Mouse (Mus musculus): ENCODE results near the gene Hsd17b12. TPM values are rescaled to one million over a fixed set of nuclear protein-coding genes. Genes with fewer than 3 reads are reported as not detected.

Gene Hsd17b12
- polyA plus RNA-seq, 1 experiment from 2014 or later, result 122 TPM

DNA sequence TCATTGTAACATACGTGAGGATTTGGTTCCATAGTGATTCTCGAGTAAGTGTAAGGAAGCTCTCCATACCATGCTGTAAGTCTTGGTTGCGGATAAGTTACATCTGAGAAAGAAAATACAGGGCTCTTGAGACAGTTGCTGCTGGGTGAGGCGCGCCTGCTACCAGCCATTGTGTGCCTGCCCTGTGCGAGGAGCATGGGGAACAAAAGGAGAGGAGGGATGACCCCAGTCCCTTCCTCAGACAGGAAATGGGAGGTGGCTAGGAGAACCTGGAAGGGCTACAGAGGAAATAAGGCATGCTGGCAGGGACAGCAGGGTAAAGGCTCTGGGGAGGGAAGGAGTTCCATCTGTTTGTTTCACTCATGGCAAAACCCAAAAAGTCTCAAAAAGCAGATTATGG is 156.4 kb downstream of the Hsd17b12 start:
- Histone ChIP-seq H3K9ac (ENCODE audit: low read length) (no peak overlapping the region), H3K36me3 (ENCODE audit: control insufficient read depth, insufficient read depth, low read length) (peaks cover 7% of the 10 kb centered on the region), H3K4me3 (ENCODE audit: low read depth, low read length) (no peak overlapping the region), H3K9me3 (ENCODE audit: control insufficient read depth, low read length) (no peaks in the 10 kb centered on the region), H3K27me3 (ENCODE audit: control insufficient read depth, insufficient read depth, low read length) (no peaks in the 10 kb centered on the region), H3K27ac (ENCODE audit: low read depth, low read length) (no peak overlapping the region), H3K4me1 (ENCODE audit: control insufficient read depth, insufficient read depth, low read length) (no peaks in the 10 kb centered on the region), H3K4me2 (ENCODE audit: low read depth) (no peak overlapping the region)
- DNase-seq (ENCODE audit: low spot score) (no peak), ATAC-seq (ENCODE audit: insufficient read depth, low FRiP score, low TSS enrichment) (no peak)
- 88% methylated on average over 6 of the region's 6 CpGs for WGBS

GRCm38 (mm10) chr2:93996254-93996653 is 161.5 kb downstream of the Hsd17b12 start, which contains the start of gene Gm27027:
Gm27027 (minus strand) TSS chr2:93996354.
- WGBS, result 95% methylated on average over 6 of the region's 6 CpGs
- H3K4me3 ChIP-seq (ENCODE audit: low read depth, low read length), result no peak within 1 kb of the TSS
- H3K36me3 ChIP-seq (ENCODE audit: control insufficient read depth, insufficient read depth, low read length), result peaks cover 7% of the 10 kb centered on the region
- no peak within 1 kb of the TSS for H3K9ac ChIP-seq (ENCODE audit: low read length)
- 0 out of 2 replicates have a peak, but pooled peaks cover 2% of the 10 kb centered on the region for H3K4me1 ChIP-seq (ENCODE audit: control insufficient read depth, insufficient read depth, low read length)
- no peaks in the 10 kb centered on the region for H3K9me3 ChIP-seq (ENCODE audit: control insufficient read depth, low read length)
- H3K27me3 ChIP-seq (ENCODE audit: control insufficient read depth, insufficient read depth, low read length), result no peaks in the 10 kb centered on the region
- ATAC-seq (ENCODE audit: insufficient read depth, low FRiP score, low TSS enrichment) (no peak), DNase-seq (ENCODE audit: low spot score) (no peak)
- no peak within 1 kb of the TSS for H3K27ac ChIP-seq (ENCODE audit: low read depth, low read length)
- H3K4me2 ChIP-seq (ENCODE audit: low read depth), result no peak within 1 kb of the TSS

GRCm38 (mm10) chr2:93992810-93993209 is 165.0 kb downstream of the Hsd17b12 start:
- H3K36me3 ChIP-seq (ENCODE audit: control insufficient read depth, insufficient read depth, low read length), result peaks cover 5% of the 10 kb centered on the region
- no peaks in the 10 kb centered on the region for H3K27me3 ChIP-seq (ENCODE audit: control insufficient read depth, insufficient read depth, low read length)
- 0 out of 2 replicates have a peak, but pooled peaks cover 2% of the 10 kb centered on the region for H3K4me1 ChIP-seq (ENCODE audit: control insufficient read depth, insufficient read depth, low read length)
- H3K9ac ChIP-seq (ENCODE audit: low read length), result no peak overlapping the region
- no peaks in the 10 kb centered on the region for H3K9me3 ChIP-seq (ENCODE audit: control insufficient read depth, low read length)
- H3K4me2 ChIP-seq (ENCODE audit: low read depth), result no peak overlapping the region
- no peak overlapping the region for H3K27ac ChIP-seq (ENCODE audit: low read depth, low read length)
- no peak for ATAC-seq (ENCODE audit: insufficient read depth, low FRiP score, low TSS enrichment)
- DNase-seq (ENCODE audit: low spot score), result no peak
- no peak overlapping the region for H3K4me3 ChIP-seq (ENCODE audit: low read depth, low read length)
- 44% methylated on average over 3 of the region's 3 CpGs for WGBS

DNA sequence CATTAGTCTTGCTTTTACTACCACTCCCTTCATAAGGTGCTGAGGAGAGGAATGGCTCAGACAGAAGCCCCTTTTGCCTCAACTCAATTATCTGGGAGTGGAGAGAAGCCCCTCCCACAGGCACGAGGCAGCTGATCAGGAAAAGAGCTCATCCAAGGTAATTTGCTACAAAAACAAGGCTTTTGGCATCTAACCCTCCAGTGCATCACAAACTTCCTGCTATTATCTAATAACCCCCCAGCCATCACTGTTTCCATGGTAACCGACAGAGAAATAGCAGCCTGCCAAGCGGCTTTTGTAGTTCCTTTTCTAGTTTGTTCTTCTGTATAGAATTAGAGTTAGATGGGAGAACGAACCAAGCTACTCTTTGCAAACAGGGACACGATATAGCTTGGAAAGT is 165.5 kb downstream of the Hsd17b12 start:
- Histone ChIP-seq H3K9ac (ENCODE audit: low read length) (no peak overlapping the region), H3K4me2 (ENCODE audit: low read depth) (no peak overlapping the region), H3K4me1 (ENCODE audit: control insufficient read depth, insufficient read depth, low read length) (0 out of 2 replicates have a peak, but pooled peaks cover 2% of the 10 kb centered on the region), H3K36me3 (ENCODE audit: control insufficient read depth, insufficient read depth, low read length) (peaks cover 5% of the 10 kb centered on the region), H3K27me3 (ENCODE audit: control insufficient read depth, insufficient read depth, low read length) (no peaks in the 10 kb centered on the region), H3K27ac (ENCODE audit: low read depth, low read length) (no peak overlapping the region), H3K9me3 (ENCODE audit: control insufficient read depth, low read length) (no peaks in the 10 kb centered on the region), H3K4me3 (ENCODE audit: low read depth, low read length) (no peak overlapping the region)
- no peak for ATAC-seq (ENCODE audit: insufficient read depth, low FRiP score, low TSS enrichment)
- DNase-seq (ENCODE audit: low spot score), result no peak
- 42% methylated on average over 5 of the region's 5 CpGs for WGBS

DNA sequence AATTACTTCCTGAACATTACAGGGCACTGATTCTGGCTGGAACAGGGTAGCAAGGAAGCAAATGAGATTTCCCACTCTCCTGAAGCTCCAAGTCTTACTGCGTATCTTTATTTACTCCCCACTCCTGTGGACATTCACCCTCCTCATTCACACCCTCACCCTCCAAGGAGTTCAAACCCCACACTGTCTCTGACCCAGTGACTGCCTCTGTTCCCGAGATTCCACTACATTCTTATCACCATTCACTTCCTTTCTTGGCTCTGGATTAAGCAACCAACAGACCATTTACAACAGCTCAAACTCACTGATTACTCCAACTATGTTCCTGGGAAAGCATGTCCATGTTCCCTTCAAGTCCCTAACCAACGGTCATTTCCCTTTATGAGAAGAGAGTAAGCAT is 166.4 kb downstream of the Hsd17b12 start:
- Histone ChIP-seq H3K4me3 (ENCODE audit: low read depth, low read length) (no peak overlapping the region), H3K9ac (ENCODE audit: low read length) (no peak overlapping the region), H3K27ac (ENCODE audit: low read depth, low read length) (no peak overlapping the region), H3K4me1 (ENCODE audit: control insufficient read depth, insufficient read depth, low read length) (0 out of 2 replicates have a peak, but pooled peaks cover 2% of the 10 kb centered on the region), H3K4me2 (ENCODE audit: low read depth) (no peak overlapping the region), H3K36me3 (ENCODE audit: control insufficient read depth, insufficient read depth, low read length) (peaks cover 5% of the 10 kb centered on the region), H3K9me3 (ENCODE audit: control insufficient read depth, low read length) (no peaks in the 10 kb centered on the region), H3K27me3 (ENCODE audit: control insufficient read depth, insufficient read depth, low read length) (no peaks in the 10 kb centered on the region)
- DNase-seq (ENCODE audit: low spot score) (no peak), ATAC-seq (ENCODE audit: insufficient read depth, low FRiP score, low TSS enrichment) (no peak)
- 88% methylated on average over 3 of the region's 3 CpGs for WGBS

GRCm38 (mm10) chr2:93988440-93988839 is 169.3 kb downstream of the Hsd17b12 start:
- ATAC-seq (ENCODE audit: insufficient read depth, low FRiP score, low TSS enrichment), result no peak

More at GRCm38 (mm10) chr2:93988440-93988839, 169.3 kb downstream of the Hsd17b12 start:
- H3K27ac ChIP-seq (ENCODE audit: low read depth, low read length), result no peak overlapping the region
- no peak overlapping the region for H3K4me3 ChIP-seq (ENCODE audit: low read depth, low read length)
- H3K4me1 ChIP-seq (ENCODE audit: control insufficient read depth, insufficient read depth, low read length), result 0 out of 2 replicates have a peak, but pooled peaks cover 2% of the 10 kb centered on the region
- DNase-seq (ENCODE audit: low spot score), result no peak
- no peaks in the 10 kb centered on the region for H3K9me3 ChIP-seq (ENCODE audit: control insufficient read depth, low read length)
- H3K36me3 ChIP-seq (ENCODE audit: control insufficient read depth, insufficient read depth, low read length), result no peaks in the 10 kb centered on the region; the same call in 1 of the 2 replicates
- no peaks in the 10 kb centered on the region for H3K27me3 ChIP-seq (ENCODE audit: control insufficient read depth, insufficient read depth, low read length)
- no peak overlapping the region for H3K9ac ChIP-seq (ENCODE audit: low read length)
- WGBS, result 93% methylated on average over 2 of the region's 2 CpGs
- no peak overlapping the region for H3K4me2 ChIP-seq (ENCODE audit: low read depth)

Small RNA genes within 50 kb of the gene (microRNA-seq; reads per million reads assigned to microRNA genes)
- gene Gm23630, result not detected

Other genes starting within 250 kb of the Hsd17b12 start
- gene Gm13889, start 200.8 kb downstream of the Hsd17b12 start, polyA plus RNA-seq (2014; fragmentation: Nextera tagmentation; extraction: Ambion mirVana), result 5.6 and 7.5 TPM in 2 replicates
- not detected in 2 replicates for gene Gm27027, start 161.6 kb downstream of the Hsd17b12 start, polyA plus RNA-seq (2014; fragmentation: Nextera tagmentation; extraction: Ambion mirVana)
- gene Alkbh3, start 147.2 kb downstream of the Hsd17b12 start, polyA plus RNA-seq (2014; fragmentation: Nextera tagmentation; extraction: Ambion mirVana), result 46.6 and 47.8 TPM in 2 replicates
- 13.7 and 14.5 TPM in 2 replicates for gene Ttc17, start 248.7 kb upstream of the Hsd17b12 start, polyA plus RNA-seq (2014; fragmentation: Nextera tagmentation; extraction: Ambion mirVana)

All from neural tube, embryonic 11.5 days (tissue).